Mouse (Mus musculus) brain, adult 2 months (tissue): ENCODE measurements at regions not wholly inside any gene's neighbourhood (a gene's known extent, or its start where the extent isn't known, plus 50 kb on each side); places are given as distances from the start of the nearest gene placed in this dataset.

Experiments
- DNase-seq: peaks from one replicate; pipeline ENCODE4 v3.0.0; 2011; ENCODE audit warnings: low read depth, low spot score

DNA sequence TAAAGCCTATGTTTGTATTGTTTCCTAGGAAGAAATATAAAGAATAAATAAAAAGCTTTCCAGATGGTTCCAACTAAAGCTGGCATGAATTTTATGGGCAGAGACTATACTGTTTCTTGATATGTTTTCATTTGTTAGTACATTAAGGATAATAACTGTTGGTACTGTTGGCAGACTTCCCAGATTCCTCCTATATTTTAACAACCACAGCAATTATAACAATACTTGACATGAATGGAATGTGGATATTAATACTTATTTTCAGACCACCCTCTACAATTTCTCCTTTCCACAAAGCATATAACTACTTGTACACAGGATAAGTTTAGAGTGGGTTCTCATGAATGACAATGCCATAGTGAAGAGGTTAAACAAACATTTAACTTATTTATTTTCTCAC lies 375.8 kb downstream of the Dmac1 start:
- peak; percentile 7 for DNase-seq
